In genomic region chr8:26884350-26884749, GRCm38 (mm10) we compare ENCODE assay signal across 24 mouse cellular contexts.
DNase-seq lines count a peak whose midpoint lies in the region; ATAC-seq and TF ChIP-seq lines count a peak whose summit lies in the region.
"Had no signal": no experiment of that assay in that cellular context is flagged by ENCODE, and none has a peak within 500 bp of the region (broad histone marks: within the 10 kb centered on the region; RNA-seq: fewer than 3 reads in every experiment).

No protein-coding gene starts in this region.

- H3K4me1 ChIP-seq in hindbrain, embryonic 10.5 days (replicated peaks) = peaks cover 28% of the 10 kb centered on the region
- peaks cover 7% of the 10 kb centered on the region for H3K4me1 ChIP-seq in hindbrain, embryonic 13.5 days (replicated peaks)
- H3K4me1 ChIP-seq in lung, embryonic 15.5 days = peaks cover 16% of the 10 kb centered on the region
- H3K4me1 ChIP-seq in lung, adult 2 months (ENCODE audit: control insufficient read depth, insufficient read depth, low read length) = 0 out of 2 replicates have a peak, but pooled peaks cover 3% of the 10 kb centered on the region
- peaks cover 65% of the 10 kb centered on the region for H3K4me1 ChIP-seq in embryonic facial prominence, embryonic 10.5 days
- no peaks in the 10 kb centered on the region for H3K4me1 ChIP-seq in embryonic facial prominence, embryonic 11.5 days (ENCODE audit: control insufficient read depth, insufficient read depth, low read length)
- H3K4me1 ChIP-seq: liver, embryonic 13.5 days; midbrain, embryonic 15.5 days had no signal

- no peak for TF ChIP-seq CTCF in lung, adult 2 months (IDR thresholded peaks at IDR 0.05; ENCODE audit: insufficient read depth, low read length)

- H3K4me2 ChIP-seq in hindbrain, embryonic 13.5 days = no peak overlapping the region
- no peak overlapping the region for H3K4me2 ChIP-seq in lung, embryonic 15.5 days
- H3K4me2 ChIP-seq in embryonic facial prominence, embryonic 11.5 days (ENCODE audit: low read depth, low read length) = no peak overlapping the region
- H3K4me2 ChIP-seq: hindbrain, embryonic 14.5 days; limb, embryonic 15.5 days; liver, embryonic 13.5 days; midbrain, embryonic 15.5 days; neural tube, embryonic 15.5 days; stomach, embryonic 15.5 days had no signal

- no peaks in the 10 kb centered on the region for H3K9me3 ChIP-seq in hindbrain, embryonic 10.5 days
- no peaks in the 10 kb centered on the region for H3K9me3 ChIP-seq in hindbrain, embryonic 13.5 days
- H3K9me3 ChIP-seq in lung, embryonic 15.5 days = no peaks in the 10 kb centered on the region
- no peaks in the 10 kb centered on the region for H3K9me3 ChIP-seq in embryonic facial prominence, embryonic 10.5 days
- H3K9me3 ChIP-seq in embryonic facial prominence, embryonic 11.5 days (replicated peaks; ENCODE audit: control insufficient read depth, low read length) = no peaks in the 10 kb centered on the region
- H3K9me3 ChIP-seq: limb, embryonic 15.5 days; liver, embryonic 13.5 days; midbrain, embryonic 10.5 days; midbrain, embryonic 15.5 days; neural tube, embryonic 15.5 days; stomach, embryonic 15.5 days had no signal

- H3K4me3 ChIP-seq in hindbrain, embryonic 10.5 days = no peak overlapping the region
- H3K4me3 ChIP-seq in hindbrain, embryonic 13.5 days = no peak overlapping the region
- no peak overlapping the region for H3K4me3 ChIP-seq in lung, embryonic 15.5 days
- H3K4me3 ChIP-seq in lung, adult 2 months (replicated peaks; ENCODE audit: extremely low read depth, low read depth, low read length) = no peak overlapping the region
- H3K4me3 ChIP-seq in embryonic facial prominence, embryonic 10.5 days = no peak overlapping the region
- no peak overlapping the region for H3K4me3 ChIP-seq in embryonic facial prominence, embryonic 11.5 days (ENCODE audit: low read depth, low read length)
- H3K4me3 ChIP-seq: limb, embryonic 15.5 days; liver, embryonic 13.5 days; midbrain, embryonic 10.5 days; midbrain, embryonic 15.5 days; neural tube, embryonic 15.5 days; stomach, embryonic 15.5 days had no signal

- TF ChIP-seq POLR2A in lung, adult 2 months (IDR thresholded peaks at IDR 0.05; ENCODE audit: borderline replicate concordance, extremely low read depth, low read depth, low read length) = no peak

- ATAC-seq in hindbrain, embryonic 13.5 days (ENCODE audit: low FRiP score) = no peak
- ATAC-seq in lung, embryonic 15.5 days (ENCODE audit: borderline replicate concordance, extremely low read depth, low FRiP score, low TSS enrichment) = peak; percentile 30; the same call in 1 of the 2 replicates
- ATAC-seq in embryonic facial prominence, embryonic 11.5 days (replicated peaks; ENCODE audit: insufficient number of reproducible peaks, low FRiP score, low TSS enrichment, low read depth) = no peak
- ATAC-seq: forebrain, embryonic 14.5 days; midbrain, embryonic 15.5 days had no signal

- no peak overlapping the region for H3K9ac ChIP-seq in hindbrain, embryonic 13.5 days
- H3K9ac ChIP-seq in lung, embryonic 15.5 days = no peak overlapping the region
- H3K9ac ChIP-seq in embryonic facial prominence, embryonic 11.5 days (replicated peaks; ENCODE audit: low read length) = no peak overlapping the region
- H3K9ac ChIP-seq: hindbrain, embryonic 14.5 days; limb, embryonic 15.5 days; liver, embryonic 13.5 days; midbrain, embryonic 15.5 days; neural tube, embryonic 15.5 days; stomach, embryonic 15.5 days had no signal

- H3K27me3 ChIP-seq in hindbrain, embryonic 10.5 days (ENCODE audit: insufficient read depth, poor library complexity, severe bottlenecking) = 0 out of 2 replicates have a peak, but pooled peaks cover 4% of the 10 kb centered on the region
- H3K27me3 ChIP-seq in hindbrain, embryonic 13.5 days = peaks cover 15% of the 10 kb centered on the region; the same call in 1 of the 2 replicates
- H3K27me3 ChIP-seq in lung, embryonic 15.5 days = no peaks in the 10 kb centered on the region; the same call in 1 of the 2 replicates
- H3K27me3 ChIP-seq in embryonic facial prominence, embryonic 10.5 days (replicated peaks; ENCODE audit: low read depth, poor library complexity, severe bottlenecking) = peaks cover 11% of the 10 kb centered on the region; the same call in 1 of the 2 replicates
- no peaks in the 10 kb centered on the region for H3K27me3 ChIP-seq in embryonic facial prominence, embryonic 11.5 days (ENCODE audit: control insufficient read depth, insufficient read depth, low read length)
- H3K27me3 ChIP-seq: liver, embryonic 13.5 days; midbrain, embryonic 15.5 days; stomach, embryonic 15.5 days had no signal

- H3K36me3 ChIP-seq in hindbrain, embryonic 10.5 days = no peaks in the 10 kb centered on the region
- no peaks in the 10 kb centered on the region for H3K36me3 ChIP-seq in hindbrain, embryonic 13.5 days
- H3K36me3 ChIP-seq in lung, embryonic 15.5 days = no peaks in the 10 kb centered on the region
- no peaks in the 10 kb centered on the region for H3K36me3 ChIP-seq in embryonic facial prominence, embryonic 10.5 days (replicated peaks)
- no peaks in the 10 kb centered on the region for H3K36me3 ChIP-seq in embryonic facial prominence, embryonic 11.5 days (replicated peaks; ENCODE audit: control insufficient read depth, insufficient read depth, low read depth, low read length)
- H3K36me3 ChIP-seq: limb, embryonic 15.5 days; liver, embryonic 13.5 days; midbrain, embryonic 10.5 days; midbrain, embryonic 15.5 days; neural tube, embryonic 15.5 days; stomach, embryonic 15.5 days had no signal

- H3K27ac ChIP-seq in hindbrain, embryonic 10.5 days = 0 out of 2 replicates have a peak overlapping the region, but pooled peaks have one; percentile 35
- no peak overlapping the region for H3K27ac ChIP-seq in hindbrain, embryonic 13.5 days
- H3K27ac ChIP-seq in lung, embryonic 15.5 days = no peak overlapping the region
- H3K27ac ChIP-seq in embryonic facial prominence, embryonic 10.5 days (replicated peaks) = peak overlapping the region; percentile 62; the same call in 1 of the 2 replicates
- no peak overlapping the region for H3K27ac ChIP-seq in embryonic facial prominence, embryonic 11.5 days (replicated peaks; ENCODE audit: low read depth, low read length)
- H3K27ac ChIP-seq: hindbrain, embryonic 14.5 days; kidney, postnatal 0 days; limb, embryonic 15.5 days; liver, embryonic 13.5 days; midbrain, embryonic 10.5 days; midbrain, embryonic 15.5 days; neural tube, embryonic 15.5 days; stomach, embryonic 15.5 days had no signal

- 81% methylated on average over 13 of the region's 13 CpGs for WGBS in hindbrain, embryonic 10.5 days
- WGBS in hindbrain, embryonic 13.5 days = 70% methylated on average over 13 of the region's 13 CpGs
- 36% methylated on average over 13 of the region's 13 CpGs for WGBS in lung, embryonic 15.5 days
- 64% methylated on average over 13 of the region's 13 CpGs for WGBS in lung, adult 2 months
- 63% methylated on average over 13 of the region's 13 CpGs for WGBS in embryonic facial prominence, embryonic 10.5 days
- WGBS in embryonic facial prominence, embryonic 11.5 days = 58% methylated on average over 13 of the region's 13 CpGs

- DNase-seq in hindbrain, embryonic 10.5 days (ENCODE audit: low spot score) = no peak
- DNase-seq in lung, adult 2 months = no peak
- peak; percentile 39 for DNase-seq in embryonic facial prominence, embryonic 10.5 days (ENCODE audit: low spot score)
- peak; percentile 51 for DNase-seq in embryonic facial prominence, embryonic 11.5 days (ENCODE audit: low spot score)
- DNase-seq: adrenal gland, postnatal 25 days; B cell, adult 2 months; cerebellum, adult 11-12 months; cerebellum, adult 9-11 months; gastrocnemius, postnatal 14 days; kidney, adult 8-10 months; kidney, postnatal 4 days; liver, embryonic 13.5 days; lung, postnatal 10 days; right cerebral cortex, postnatal 25 days had no signal

Comparison
In these comparisons a context has a peak if more than half of its experiments do, and no peak if none do; other contexts are left out.
1. H3K27ac ChIP-seq: peak in hindbrain, embryonic 10.5 days (single experiment) and embryonic facial prominence, embryonic 10.5 days (single experiment); none in hindbrain, embryonic 13.5 days (single experiment), lung, embryonic 15.5 days (single experiment) and embryonic facial prominence, embryonic 11.5 days (single experiment).
2. DNase-seq: peak in embryonic facial prominence, embryonic 10.5 days (single experiment) and embryonic facial prominence, embryonic 11.5 days (single experiment); none in hindbrain, embryonic 10.5 days (single experiment) and lung, adult 2 months (single experiment).